Mouse (Mus musculus) liver, embryonic 16.5 days (tissue): ENCODE data around the gene Nsun2. TPM values are rescaled to one million over a fixed set of nuclear protein-coding genes. Genes with fewer than 3 reads are reported as not detected.

Source experiments
- polyA plus RNA-seq: library from polyadenylated mRNA; unstranded; fragments of >200 nt; fragmentation: Nextera tagmentation; extraction: Ambion mirVana; gene quantifications from 2 replicates; pipeline ENCODE4 v1.2.1, GENCODE M21; 2015

Nsun2 gene
- polyA plus RNA-seq, 1 experiment from 2014 or later = 71.2 TPM

Other genes starting within 250 kb of the Nsun2 start
- 1.5 and 2.0 TPM in 2 replicates for gene Tent4a, start 871 bp downstream of the Nsun2 start, polyA plus RNA-seq
- 2.0 and 3.9 TPM in 2 replicates for gene Srd5a1, start 77.7 kb downstream of the Nsun2 start, polyA plus RNA-seq
- gene Ube2ql1, start 206.1 kb downstream of the Nsun2 start, polyA plus RNA-seq = 0.02 and 0.16 TPM in 2 replicates